22 mouse cellular contexts compared by ENCODE assay signal in genomic region chr11:72176553-72176952, GRCm38 (mm10). TPM values are rescaled to one million over a fixed set of nuclear protein-coding genes. Genes with fewer than 3 reads are reported as not detected.
DNase-seq lines count a peak whose midpoint lies in the region; ATAC-seq lines count a peak whose summit lies in the region.
"Had no signal": no experiment of that assay in that cellular context is flagged by ENCODE, and none has a peak within 500 bp of the region (broad histone marks: within the 10 kb centered on the region; RNA-seq: fewer than 3 reads in every experiment).

No protein-coding gene starts in this region.

- intact Hi-C loops in gastrocnemius, postnatal 14 days (cut with DNase I; ENCODE audit: low total_unique reads), result no loop called here

- no peak overlapping the region for H3K4me3 ChIP-seq in forebrain, embryonic 16.5 days (replicated peaks; ENCODE audit: low read length)
- no peak overlapping the region for H3K4me3 ChIP-seq in kidney, embryonic 15.5 days (replicated peaks)
- H3K4me3 ChIP-seq: embryonic facial prominence, embryonic 13.5 days; heart, embryonic 12.5 days; liver, embryonic 12.5 days; lung, embryonic 15.5 days had no signal

- no peak overlapping the region for H3K9ac ChIP-seq in forebrain, embryonic 16.5 days (replicated peaks; ENCODE audit: low read depth, low read length)
- H3K9ac ChIP-seq in kidney, embryonic 15.5 days, result no peak overlapping the region
- H3K9ac ChIP-seq: embryonic facial prominence, embryonic 13.5 days; heart, embryonic 12.5 days; liver, embryonic 12.5 days; lung, embryonic 15.5 days had no signal

- no peaks in the 10 kb centered on the region for H3K9me3 ChIP-seq in forebrain, embryonic 16.5 days (ENCODE audit: control insufficient read depth, low read length)
- no peaks in the 10 kb centered on the region for H3K9me3 ChIP-seq in kidney, embryonic 15.5 days (replicated peaks)
- H3K9me3 ChIP-seq: embryonic facial prominence, embryonic 13.5 days; heart, embryonic 12.5 days; liver, embryonic 12.5 days; lung, embryonic 15.5 days had no signal

- no peak overlapping the region for H3K4me2 ChIP-seq in forebrain, embryonic 16.5 days (ENCODE audit: low read length)
- no peak overlapping the region for H3K4me2 ChIP-seq in kidney, embryonic 15.5 days
- H3K4me2 ChIP-seq: embryonic facial prominence, embryonic 13.5 days; heart, embryonic 12.5 days; liver, embryonic 12.5 days; lung, embryonic 15.5 days had no signal

- peak; percentile 34 for DNase-seq in heart, adult 11 months
- DNase-seq in heart, adult 9 months (ENCODE audit: low spot score in 2 of 2), result no peak
- peak; percentile 10 for DNase-seq in CD4-positive helper T cell, adult 2 months (ENCODE audit: low read depth, low spot score)
- peak; percentile 11 for DNase-seq in WW6 (ENCODE audit: low read depth, low spot score)
- no peak for DNase-seq in kidney, adult 11 months
- DNase-seq in gastrocnemius, postnatal 14 days, result no peak
- DNase-seq: adrenal gland, postnatal 36 days; cerebellum, adult 11 months; cerebellum, postnatal 25 days; gastrocnemius, postnatal 25 days; heart, postnatal 36 days; kidney, adult 18-20 months; kidney, postnatal 25 days; right cerebral cortex, postnatal 4 days had no signal

- no peaks in the 10 kb centered on the region for H3K27me3 ChIP-seq in forebrain, embryonic 16.5 days (replicated peaks; ENCODE audit: control insufficient read depth, insufficient read depth, low read length)
- no peaks in the 10 kb centered on the region for H3K27me3 ChIP-seq in kidney, embryonic 15.5 days
- H3K27me3 ChIP-seq: embryonic facial prominence, embryonic 13.5 days; heart, embryonic 12.5 days; liver, embryonic 12.5 days; lung, embryonic 15.5 days had no signal

- peaks cover 9% of the 10 kb centered on the region for H3K36me3 ChIP-seq in forebrain, embryonic 16.5 days (ENCODE audit: control insufficient read depth, insufficient read depth)
- H3K36me3 ChIP-seq in kidney, embryonic 15.5 days, result peaks cover 85% of the 10 kb centered on the region

- no peaks in the 10 kb centered on the region for H3K4me1 ChIP-seq in forebrain, embryonic 16.5 days (replicated peaks; ENCODE audit: control insufficient read depth, insufficient read depth, low read length)
- H3K4me1 ChIP-seq in kidney, embryonic 15.5 days, result no peaks in the 10 kb centered on the region
- H3K4me1 ChIP-seq: embryonic facial prominence, embryonic 13.5 days; heart, embryonic 12.5 days; liver, embryonic 12.5 days; lung, embryonic 15.5 days had no signal

- ATAC-seq in forebrain, embryonic 16.5 days, result 0 out of 2 replicates have a peak, but pooled peaks have one; percentile 6
- no peak for ATAC-seq in kidney, embryonic 15.5 days (replicated peaks; ENCODE audit: low FRiP score)
- ATAC-seq: activated CD4-positive, CD25-positive, alpha-beta regulatory T cell, adult 4 months; liver, embryonic 12.5 days had no signal

- WGBS in forebrain, embryonic 16.5 days, result 17% methylated on average over 3 of the region's 3 CpGs
- WGBS in kidney, embryonic 15.5 days, result 71% methylated on average over 3 of the region's 3 CpGs

- H3K27ac ChIP-seq in forebrain, embryonic 16.5 days (ENCODE audit: low read length), result no peak overlapping the region
- no peak overlapping the region for H3K27ac ChIP-seq in kidney, embryonic 15.5 days
- H3K27ac ChIP-seq: embryonic facial prominence, embryonic 13.5 days; liver, embryonic 12.5 days; lung, embryonic 15.5 days had no signal

RNA-seq across cellular contexts. Expression of gene Gm43951, which starts 30.1 kb away (rescaled TPM):
- 1.6 TPM in 2 replicates for polyA plus RNA-seq in forebrain, embryonic 16.5 days (2015; fragmentation: Nextera tagmentation; extraction: Ambion mirVana)
- polyA plus RNA-seq in kidney, embryonic 15.5 days (2015; fragmentation: Nextera tagmentation; extraction: Ambion mirVana), result 0.22 and 0.29 TPM in 2 replicates
- total RNA-seq in gastrocnemius, postnatal 14 days (2021), result under 1 TPM; 0.08 to 0.13 TPM
- polyA plus RNA-seq: activated CD4-positive, CD25-positive, alpha-beta regulatory T cell, adult 4 months had no signal

RNA-seq across cellular contexts. Expression of gene 4933427D14Rik, which starts 30.7 kb away (rescaled TPM):
- polyA plus RNA-seq in forebrain, embryonic 16.5 days (2015; fragmentation: Nextera tagmentation; extraction: Ambion mirVana), result 23.6 and 24.3 TPM in 2 replicates
- polyA plus RNA-seq in kidney, embryonic 15.5 days (2015; fragmentation: Nextera tagmentation; extraction: Ambion mirVana), result 13.5 and 16.4 TPM in 2 replicates
- total RNA-seq in gastrocnemius, postnatal 14 days (2021), result 1 to 10 TPM; 1.7 to 2.2 TPM

RNA-seq across cellular contexts. Expression of gene Txndc17, which starts 30.8 kb away (rescaled TPM):
- 131 and 138 TPM in 2 replicates for polyA plus RNA-seq in forebrain, embryonic 16.5 days (2015; fragmentation: Nextera tagmentation; extraction: Ambion mirVana)
- polyA plus RNA-seq in kidney, embryonic 15.5 days (2015; fragmentation: Nextera tagmentation; extraction: Ambion mirVana), result 200 and 216 TPM in 2 replicates
- total RNA-seq in gastrocnemius, postnatal 14 days (2021), result 10 to 100 TPM; 32.1 to 33.0 TPM

RNA-seq across cellular contexts. Expression of gene Med31, which starts 38.8 kb away (rescaled TPM):
- polyA plus RNA-seq in forebrain, embryonic 16.5 days (2015; fragmentation: Nextera tagmentation; extraction: Ambion mirVana), result 61.1 and 67.8 TPM in 2 replicates
- 46.1 TPM in 2 replicates for polyA plus RNA-seq in kidney, embryonic 15.5 days (2015; fragmentation: Nextera tagmentation; extraction: Ambion mirVana)
- 1 to 10 TPM; 6.3 to 6.7 TPM for total RNA-seq in gastrocnemius, postnatal 14 days (2021)

RNA-seq across cellular contexts. Expression of gene Pitpnm3, which starts 41.0 kb away (rescaled TPM):
- 2.0 and 3.0 TPM in 2 replicates for polyA plus RNA-seq in forebrain, embryonic 16.5 days (2015; fragmentation: Nextera tagmentation; extraction: Ambion mirVana)
- 0.05 and 0.13 TPM in 2 replicates for polyA plus RNA-seq in kidney, embryonic 15.5 days (2015; fragmentation: Nextera tagmentation; extraction: Ambion mirVana)
- 1 to 10 TPM in 1 of 2 experiments, under 1 TPM in 1; 0.75 to 1.1 TPM for total RNA-seq in gastrocnemius, postnatal 14 days (2021)
- total RNA-seq: MEL had no signal
- polyA plus RNA-seq: activated CD4-positive, CD25-positive, alpha-beta regulatory T cell, adult 4 months had no signal

Comparison
In these comparisons a context has a peak if more than half of its experiments do, and no peak if none do; other contexts are left out.
1. DNase-seq: peak in heart, adult 11 months (single experiment), CD4-positive helper T cell, adult 2 months (single experiment) and WW6 (single experiment); none in heart, adult 9 months (0 of 2), kidney, adult 11 months (single experiment) and gastrocnemius, postnatal 14 days (single experiment).